Mouse (Mus musculus) lung, adult 18-20 months (tissue): ENCODE measurements around the gene Plcd3.
A peak's percentile ranks its signal among the peaks of the same experiment; 100 is the strongest.

Source experiments
- DNase-seq, 2 experiments: peaks; one replicate each; pipeline ENCODE4 v3.0.0; 2022; ENCODE audit warnings: mixed read lengths in 2 of 2

Plcd3 gene

DNA sequence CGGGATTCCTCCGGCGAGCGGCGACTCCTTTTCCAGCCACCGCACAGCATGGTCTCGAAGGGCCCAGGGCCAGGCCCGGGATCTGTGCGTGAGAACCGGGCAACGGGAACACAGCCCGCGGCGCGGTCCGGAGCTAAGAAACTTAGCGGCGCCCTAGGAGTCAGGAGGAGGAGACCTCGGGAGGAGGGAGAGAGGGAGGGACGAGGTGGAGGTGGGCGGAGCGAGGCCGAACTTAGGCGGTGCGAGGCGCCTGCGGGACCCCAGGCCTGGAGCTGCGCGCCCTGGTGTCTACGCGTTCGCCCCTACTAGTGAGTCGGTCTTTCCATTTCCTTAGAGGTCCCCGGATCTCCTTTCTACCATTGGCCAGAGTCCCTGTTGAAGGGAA lies at the start of gene Plcd3, which contains the start of gene Acbd4:
Gene Plcd3 (minus strand): TSS at position 178 of the 385 bp plus-strand sequence.
Gene Acbd4 (plus strand): TSS at position 202 of the 385 bp plus-strand sequence.
- DNase-seq = peak; percentile 91

DNA sequence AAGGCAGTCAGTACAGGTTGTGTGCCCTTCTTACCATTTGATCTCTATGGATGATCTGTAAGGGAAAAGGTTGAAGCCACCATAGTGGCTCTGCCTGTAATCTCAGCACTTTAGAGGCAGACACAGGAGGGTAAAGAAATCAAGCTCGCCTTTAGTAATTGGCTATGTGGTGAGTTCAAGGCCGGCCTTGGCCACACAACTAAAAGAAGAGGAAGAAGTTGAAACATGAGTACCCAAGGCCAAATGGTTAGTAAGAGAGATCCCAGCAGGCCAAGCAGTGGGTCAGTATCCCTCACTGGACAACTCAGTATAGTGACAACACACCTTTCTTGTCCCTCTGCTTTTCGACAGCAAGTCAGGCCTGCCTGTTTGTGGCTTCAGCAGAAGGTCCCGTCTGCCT lies 48.3 kb upstream of the Plcd3 start:
- DNase-seq = no peak

GRCm38 (mm10) chr11:103147766-103148165 lies 46.3 kb upstream of the Plcd3 start:
- no peak for DNase-seq

DNA sequence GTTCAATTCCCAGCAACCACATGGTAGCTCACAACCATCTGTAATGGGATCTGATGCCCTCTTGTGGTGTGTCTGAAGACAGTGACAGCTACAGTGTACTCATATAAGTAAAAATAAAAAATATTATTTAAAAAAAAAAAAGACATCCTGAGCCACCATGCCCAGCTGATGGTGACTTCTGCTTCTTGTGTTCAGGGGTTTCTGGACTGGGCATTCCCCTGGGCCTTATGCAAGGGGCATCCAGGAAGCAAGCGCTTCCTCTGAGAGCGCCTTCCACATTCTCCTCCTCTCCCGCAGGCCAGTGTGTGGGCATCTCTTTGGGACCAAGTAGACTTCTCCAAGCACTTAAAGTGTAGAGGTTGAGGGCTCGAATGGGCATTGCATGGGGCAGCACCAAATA lies 44.9 kb upstream of the Plcd3 start:
- DNase-seq = no peak

- no peak for DNase-seq
These were observed 43.1 kb upstream of the Plcd3 start for GRCm38 (mm10) chr11:103144309-103145285.

DNA sequence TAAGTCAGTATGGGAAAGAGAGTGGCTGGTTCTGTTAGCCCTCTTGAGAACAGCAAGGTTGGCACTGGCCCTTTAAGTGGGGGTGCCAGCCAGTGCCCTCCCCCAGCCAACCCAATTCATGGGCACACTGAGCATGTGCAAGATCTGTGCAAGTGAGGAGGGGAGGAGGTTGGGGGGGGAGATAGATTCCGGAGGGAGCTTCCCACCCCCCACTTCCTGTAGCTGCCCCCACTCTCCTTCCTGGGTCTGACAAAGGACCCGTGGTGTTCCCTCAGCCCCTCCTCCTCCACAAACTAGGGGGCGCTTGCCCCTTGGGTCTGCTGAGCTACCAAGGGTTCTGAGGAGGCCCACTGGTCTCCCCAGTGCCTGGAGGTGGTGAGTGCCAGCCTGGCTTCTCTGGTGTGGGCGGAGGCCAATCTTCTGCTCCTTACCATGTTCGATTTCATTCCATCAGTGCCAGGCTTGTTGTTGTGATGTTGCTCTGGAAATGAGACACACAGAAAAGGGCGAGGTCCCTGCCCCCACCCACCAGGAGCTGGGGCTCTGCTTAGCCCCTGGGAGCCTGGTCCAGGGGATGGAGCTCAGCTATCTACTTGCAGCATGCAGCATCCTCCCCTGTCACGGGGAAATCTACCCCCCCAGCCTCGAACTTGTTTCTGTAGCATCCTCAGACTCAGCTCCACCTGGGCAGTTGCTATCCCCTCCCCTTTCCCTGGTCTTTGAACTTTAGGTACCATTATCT lies 41.2 kb upstream of the Plcd3 start:
- DNase-seq = peak; percentile 81 to 88

DNA sequence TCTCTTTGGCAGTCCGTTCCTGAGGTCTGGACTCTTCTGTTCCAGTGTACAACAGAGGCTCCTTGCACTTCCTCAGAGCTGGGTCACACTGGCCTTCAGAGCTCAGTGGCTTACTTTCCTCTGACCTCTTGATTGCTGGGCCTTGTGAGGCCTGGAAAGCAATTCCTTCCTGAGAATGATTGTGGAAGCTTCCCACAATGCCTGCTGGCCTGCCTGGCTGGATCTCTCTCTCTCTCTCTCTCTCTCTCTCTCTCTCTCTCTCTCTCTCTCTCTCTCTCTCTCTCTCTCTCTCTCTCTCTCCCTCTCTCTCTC lies 40.4 kb upstream of the Plcd3 start:
- DNase-seq = no peak

GRCm38 (mm10) chr11:103141101-103141943 lies 39.9 kb upstream of the Plcd3 start:
- DNase-seq = peak; percentile 71 to 81

DNA sequence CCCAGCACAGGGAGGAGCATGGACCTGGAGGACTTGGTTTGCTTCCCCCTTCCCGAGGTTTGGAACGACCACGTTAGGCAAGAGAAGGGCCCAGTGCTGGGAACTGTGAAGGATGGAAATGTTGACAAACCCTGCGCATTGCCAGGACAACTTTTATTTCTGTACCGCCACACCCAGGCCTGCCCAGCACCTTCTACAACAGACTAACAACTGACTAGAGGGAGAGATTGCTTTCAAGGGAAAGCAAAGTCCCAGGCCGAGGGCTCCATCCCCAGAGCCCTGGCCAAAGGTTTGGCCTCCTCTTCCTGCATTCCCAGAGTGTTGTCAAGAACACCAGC lies 39.3 kb upstream of the Plcd3 start:
- DNase-seq = peak; percentile 44 to 62

DNA sequence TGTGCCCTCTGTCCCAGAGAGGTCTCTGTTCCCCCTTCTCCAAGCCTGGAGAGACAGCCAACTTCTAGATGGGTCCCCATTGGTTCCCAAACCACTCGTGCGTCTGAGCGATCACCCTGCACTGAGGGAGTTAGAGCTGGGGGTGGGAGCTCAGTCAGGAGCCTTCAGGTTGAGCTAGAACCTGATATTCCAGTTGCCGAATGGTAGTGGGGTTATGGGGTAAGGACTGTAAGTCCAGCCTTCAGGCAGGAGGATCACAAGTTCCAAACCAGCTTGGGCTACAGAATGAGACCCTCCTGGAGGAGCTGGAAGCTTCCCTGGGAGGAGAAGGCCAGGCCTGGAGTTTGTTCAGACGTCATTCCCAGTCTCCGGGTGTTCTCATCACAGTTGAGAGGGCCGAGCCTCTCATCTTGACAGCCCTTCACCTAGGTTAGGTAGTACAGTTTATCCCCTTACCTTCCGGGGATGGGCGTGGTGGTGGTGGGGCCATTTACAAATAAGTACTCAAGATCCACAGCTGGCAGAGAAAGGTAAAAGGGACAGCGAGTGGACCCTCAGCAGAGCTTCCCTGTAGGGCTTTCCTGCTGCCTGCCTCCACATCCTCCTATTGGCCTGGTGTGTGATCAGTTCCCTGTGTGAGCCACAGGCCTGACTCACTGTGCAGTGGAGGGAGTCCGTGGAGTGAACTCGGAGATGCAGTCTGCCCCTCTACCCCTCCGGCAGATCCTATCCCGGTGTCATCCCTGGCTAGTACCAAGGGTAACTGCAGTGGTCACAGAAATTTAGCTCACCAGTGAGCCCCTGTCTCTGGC lies 38.7 kb upstream of the Plcd3 start:
- DNase-seq = no peak

- no peak for DNase-seq
These were observed 34.6 kb upstream of the Plcd3 start for GRCm38 (mm10) chr11:103136039-103136577.

DNA sequence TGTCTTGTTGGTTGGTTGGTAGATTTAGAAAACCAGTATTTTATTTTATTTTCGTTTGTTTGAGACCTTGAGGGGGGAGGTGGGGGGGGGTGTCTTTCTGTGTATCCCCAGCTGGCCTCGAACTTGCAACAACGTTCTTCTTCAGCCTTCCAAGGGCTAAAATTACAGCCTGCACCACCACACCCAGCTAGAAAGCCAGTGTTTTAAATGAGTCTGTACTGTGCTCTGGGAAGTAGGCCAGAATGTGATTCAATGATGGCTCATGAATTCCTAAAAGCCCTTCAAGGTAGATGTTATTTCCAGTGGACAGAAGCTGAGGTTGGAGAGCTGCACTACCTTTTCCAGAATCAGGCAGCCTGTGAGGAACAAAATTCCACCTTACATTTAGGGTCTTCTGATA lies 32.8 kb upstream of the Plcd3 start:
- DNase-seq = no peak

GRCm38 (mm10) chr11:103133456-103134185 lies 32.2 kb upstream of the Plcd3 start:
- no peak for DNase-seq

DNA sequence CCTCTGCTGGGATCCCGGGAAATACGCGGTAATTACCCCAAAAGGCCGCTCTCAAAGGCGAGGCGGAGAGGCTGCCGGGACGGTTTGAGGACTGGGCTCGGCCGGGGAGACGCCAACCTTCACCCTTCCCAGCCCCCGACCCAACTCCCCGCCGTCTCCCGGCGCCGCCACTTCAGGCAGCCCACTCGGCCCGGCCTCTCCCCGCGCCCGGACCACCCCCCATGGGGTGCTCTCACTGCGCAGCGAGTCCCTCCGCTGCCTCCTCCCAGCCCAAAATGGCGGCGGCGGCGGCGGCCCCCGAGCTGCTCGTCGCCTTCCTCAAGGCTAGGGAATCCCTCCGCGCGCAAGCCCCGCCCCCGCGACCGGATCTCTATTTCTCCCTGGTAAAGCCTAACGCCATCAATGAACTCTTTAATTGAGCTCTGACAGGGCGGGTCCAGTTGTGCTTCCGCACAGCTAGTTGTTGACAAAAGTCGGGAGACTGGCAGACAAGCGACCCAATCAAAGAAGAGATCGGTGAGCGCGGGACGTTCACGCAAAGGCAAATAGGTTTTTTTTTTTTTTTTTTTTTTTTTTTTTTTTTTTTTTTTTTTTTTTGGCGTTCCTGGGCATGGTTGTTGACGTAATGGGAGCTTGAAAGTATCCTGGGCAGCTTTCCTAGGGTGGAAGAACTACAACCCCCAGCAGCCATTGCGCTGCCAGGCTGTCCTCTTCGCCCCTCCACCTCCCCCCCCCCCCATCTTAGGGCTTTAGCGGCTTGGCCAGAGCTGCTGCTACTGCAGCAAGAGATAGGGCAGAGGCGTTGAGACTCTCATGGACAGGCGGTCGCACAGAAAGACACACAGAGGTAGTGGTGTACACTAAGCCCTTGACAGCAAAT lies 31.4 kb upstream of the Plcd3 start:
- peak; percentile 100 for DNase-seq

DNA sequence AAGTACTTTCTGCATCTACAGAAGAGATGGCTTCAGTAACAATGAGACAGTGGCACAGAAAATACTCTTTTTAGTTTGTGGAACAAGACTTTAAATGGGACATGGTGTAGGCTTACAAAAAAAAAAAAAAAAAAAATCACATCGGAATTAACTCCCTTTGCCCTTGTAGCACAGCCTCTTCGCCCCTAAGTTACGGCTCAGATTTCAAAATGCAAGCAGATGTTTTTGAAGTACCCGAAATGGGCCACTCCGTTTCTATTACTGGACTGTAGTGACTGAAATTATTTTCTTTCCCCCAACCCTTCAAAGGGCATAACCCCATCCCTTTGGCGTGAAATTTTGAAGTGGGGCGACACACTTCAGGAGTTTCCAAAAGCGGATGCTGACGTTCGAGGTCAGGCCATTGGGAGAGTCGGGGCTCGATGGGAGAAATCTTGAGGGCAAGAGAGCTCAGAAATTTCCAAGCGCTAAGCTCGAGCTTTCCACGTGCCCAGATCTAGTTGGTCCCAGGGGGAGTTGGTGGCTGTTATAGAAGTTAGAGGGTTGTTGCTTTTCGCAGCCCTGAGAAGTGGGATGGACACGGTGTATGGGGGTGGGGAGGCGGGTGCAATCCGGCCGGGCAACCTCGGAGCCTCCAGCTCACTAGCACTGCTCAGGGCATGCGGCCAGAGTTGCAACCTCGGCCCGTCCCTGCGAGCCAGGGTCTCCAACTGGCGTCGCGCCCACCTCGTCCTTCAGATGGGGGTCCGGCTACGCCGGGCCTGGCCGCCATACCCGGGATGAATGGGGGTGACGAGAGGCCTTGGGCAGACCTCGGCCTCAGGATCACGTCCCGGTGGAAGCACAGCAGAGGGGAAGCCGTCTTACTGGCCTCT lies 30.5 kb upstream of the Plcd3 start, which contains the start of gene Hexim2:
Gene Hexim2 (plus strand): TSS at position 729 of the 875 bp plus-strand sequence.
- peak; percentile 60 to 62 for DNase-seq

GRCm38 (mm10) chr11:103120315-103120714 lies 18.9 kb upstream of the Plcd3 start:
- no peak for DNase-seq

- no peak for DNase-seq
These were observed 18.2 kb upstream of the Plcd3 start for GRCm38 (mm10) chr11:103119609-103120008.

DNA sequence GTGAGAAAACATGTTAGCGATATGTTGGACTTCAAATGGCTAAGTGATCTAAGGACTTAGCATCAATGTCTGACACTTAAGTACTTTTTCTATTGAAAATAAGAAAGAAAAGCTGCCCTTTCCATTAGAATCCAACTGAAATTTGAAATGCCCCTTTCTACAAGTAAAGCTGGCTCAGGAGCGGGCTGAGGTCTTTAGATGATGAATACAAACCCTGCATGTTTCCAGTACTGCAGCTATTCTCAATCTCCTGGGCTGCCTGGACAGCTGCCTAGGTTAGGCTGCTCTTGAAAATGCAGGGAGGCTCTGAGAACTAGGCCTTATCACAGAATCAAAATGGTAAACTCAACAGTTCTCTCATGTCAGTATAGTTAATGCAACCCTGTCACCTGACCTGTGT lies 17.4 kb upstream of the Plcd3 start:
- DNase-seq = no peak

DNA sequence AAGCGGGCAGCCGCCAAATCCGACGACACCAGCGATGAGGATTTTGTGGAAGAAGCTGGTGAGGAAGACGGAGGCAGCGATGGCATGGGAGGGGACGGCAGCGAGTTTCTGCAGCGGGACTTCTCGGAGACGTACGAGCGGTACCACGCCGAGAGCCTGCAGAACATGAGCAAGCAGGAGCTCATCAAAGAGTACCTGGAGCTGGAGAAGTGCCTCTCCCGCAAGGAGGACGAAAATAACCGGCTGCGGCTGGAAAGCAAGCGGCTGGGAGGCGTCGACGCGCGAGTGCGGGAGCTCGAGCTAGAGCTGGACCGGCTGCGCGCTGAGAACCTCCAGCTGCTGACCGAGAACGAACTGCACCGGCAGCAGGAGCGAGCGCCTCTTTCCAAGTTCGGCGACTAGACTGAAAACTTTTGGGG lies 16.1 kb upstream of the Plcd3 start:
- no peak for DNase-seq
